Mouse (Mus musculus) forebrain, embryonic 11.5 days (tissue): ENCODE data around the gene Fbxl4. TPM values are rescaled to one million over a fixed set of nuclear protein-coding genes. Genes with fewer than 3 reads are reported as not detected.
A peak's percentile ranks its signal among the peaks of the same experiment; 100 is the strongest.

ENCODE experiments used
- ATAC-seq: fragments of 200-750 bp; cut with Nextera tagmentation; replicated peaks from 2 replicates; pipeline ENCODE4 v1.8.0; 2017; ENCODE audit warnings: moderate TSS enrichment; ENCODE audit not compliant: low FRiP score
- DNase-seq: peaks from one replicate; pipeline ENCODE4 v3.0.0-alpha.2; 2017; ENCODE audit warnings: low spot score
- H3K27ac ChIP-seq: fragments of 300-500 bp; sonication (generic); 2 replicates; pipeline ENCODE4 v1.5.1; 2014; ENCODE audit warnings: low read depth, low read length
- H3K27me3 ChIP-seq: fragments of 300-500 bp; sonication (generic); 2 replicates; pipeline ENCODE4 v1.6.1; 2014; ENCODE audit warnings: mild to moderate bottlenecking, low read length, mixed read lengths; ENCODE audit not compliant: control insufficient read depth, insufficient read depth
- H3K36me3 ChIP-seq: fragments of 300-500 bp; sonication (generic); 2 replicates; pipeline ENCODE4 v1.6.1; 2014; ENCODE audit warnings: mild to moderate bottlenecking, low read length, moderate library complexity, mixed read lengths; ENCODE audit not compliant: control insufficient read depth, insufficient read depth
- H3K4me1 ChIP-seq: fragments of 300-500 bp; sonication (generic); replicated peaks from 2 replicates; pipeline ENCODE4 v1.6.1; 2014; ENCODE audit warnings: low read length, mixed read lengths; ENCODE audit not compliant: control insufficient read depth, insufficient read depth
- H3K4me2 ChIP-seq: fragments of 300-500 bp; sonication (generic); 2 replicates; pipeline ENCODE4 v1.6.1; 2014; ENCODE audit warnings: low read depth, mild to moderate bottlenecking, low read length, moderate library complexity, mixed read lengths; ENCODE audit not compliant: severe bottlenecking
- H3K4me3 ChIP-seq: fragments of 300-500 bp; sonication (generic); 2 replicates; pipeline ENCODE4 v1.5.1; 2014; ENCODE audit warnings: low read depth, low read length
- H3K9ac ChIP-seq: fragments of 300-500 bp; sonication (generic); 2 replicates; pipeline ENCODE4 v1.6.1; 2014; ENCODE audit warnings: low read length
- H3K9me3 ChIP-seq: fragments of 300-500 bp; sonication (generic); 2 replicates; pipeline ENCODE4 v1.6.1; 2016; ENCODE audit warnings: low read length, mixed read lengths; ENCODE audit not compliant: control insufficient read depth
- WGBS: fragments of 180-500 bp; shearing (Covaris S2); extraction: QIAGEN DNeasy Blood & Tissue Kit; methylation state at CpG from one replicate; pipeline ENCODE4 v1.1.7; 2014; 5-methylcytosine and 5-hydroxymethylcytosine counted together
- polyA plus RNA-seq: library from polyadenylated mRNA; unstranded; fragments of >200 nt; fragmentation: Nextera tagmentation; extraction: Ambion mirVana; gene quantifications from 2 replicates; pipeline ENCODE4 v1.2.1, GENCODE M21; 2014

Fbxl4 gene
- polyA plus RNA-seq, 1 experiment from 2014 or later: 7.8 TPM

GRCm38 (mm10) chr4:22402930-22403329 is 45.6 kb downstream of the Fbxl4 start:
- Histone ChIP-seq H3K4me3 (no peak overlapping the region), H3K9ac (no peak overlapping the region), H3K36me3 (no peaks in the 10 kb centered on the region; the same call in 1 of the 2 replicates), H3K27me3 (no peaks in the 10 kb centered on the region), H3K27ac (no peak overlapping the region), H3K4me2 (no peak overlapping the region), H3K9me3 (no peaks in the 10 kb centered on the region), H3K4me1 (no peaks in the 10 kb centered on the region)
- DNase-seq: no peak
- ATAC-seq: no peak
- WGBS: 96% methylated on average over 10 of the region's 10 CpGs

GRCm38 (mm10) chr4:22420627-22421026 is 63.3 kb downstream of the Fbxl4 start:
- Histone ChIP-seq H3K9me3 (no peaks in the 10 kb centered on the region), H3K4me3 (no peak overlapping the region), H3K4me1 (no peaks in the 10 kb centered on the region), H3K4me2 (no peak overlapping the region), H3K27me3 (no peaks in the 10 kb centered on the region), H3K27ac (no peak overlapping the region), H3K36me3 (no peaks in the 10 kb centered on the region), H3K9ac (no peak overlapping the region)
- DNase-seq (no peak), ATAC-seq (no peak)
- 84% methylated on average over 2 of the region's 2 CpGs for WGBS

DNA sequence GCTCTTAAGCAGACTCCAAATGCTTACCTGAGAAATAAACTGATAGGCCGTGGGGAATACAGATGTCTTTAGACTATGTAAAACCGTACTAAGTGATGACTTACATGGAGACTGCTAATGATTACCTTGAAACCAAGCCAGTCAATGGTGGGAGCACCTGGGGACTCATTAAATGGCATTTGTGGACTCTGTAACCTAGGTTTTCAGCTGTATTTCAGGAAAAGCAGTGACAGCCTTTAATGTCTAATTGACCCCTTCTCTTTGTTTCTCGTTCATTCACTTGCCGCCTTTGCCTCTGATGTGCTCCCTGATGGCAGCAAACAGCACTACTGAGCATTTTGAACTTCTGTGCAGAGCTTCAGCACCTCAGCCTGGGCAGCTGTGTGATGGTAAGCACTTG is 65.1 kb downstream of the Fbxl4 start:
- Histone ChIP-seq H3K9me3 (no peaks in the 10 kb centered on the region), H3K36me3 (no peaks in the 10 kb centered on the region), H3K4me3 (no peak overlapping the region), H3K4me1 (no peaks in the 10 kb centered on the region), H3K9ac (no peak overlapping the region), H3K27me3 (no peaks in the 10 kb centered on the region), H3K27ac (no peak overlapping the region), H3K4me2 (no peak overlapping the region)
- DNase-seq (no peak), ATAC-seq (no peak)
- WGBS: 81% methylated on average over 4 of the region's 4 CpGs

GRCm38 (mm10) chr4:22428150-22428549 is 70.8 kb downstream of the Fbxl4 start:
- Histone ChIP-seq H3K4me3 (no peak overlapping the region), H3K9ac (no peak overlapping the region), H3K36me3 (no peaks in the 10 kb centered on the region)

GRCm38 (mm10) chr4:22469575-22469974 is 112.2 kb downstream of the Fbxl4 start:
- no peak for ATAC-seq
- Histone ChIP-seq H3K27ac (no peak overlapping the region), H3K27me3 (no peaks in the 10 kb centered on the region), H3K4me3 (no peak overlapping the region), H3K4me1 (no peaks in the 10 kb centered on the region), H3K36me3 (no peaks in the 10 kb centered on the region), H3K9me3 (no peaks in the 10 kb centered on the region), H3K4me2 (no peak overlapping the region), H3K9ac (no peak overlapping the region)
- WGBS: 96% methylated on average over 1 of the region's 1 CpGs
- DNase-seq: no peak

More at GRCm38 (mm10) chr4:22428150-22428549, 70.8 kb downstream of the Fbxl4 start:
- no peaks in the 10 kb centered on the region for H3K4me1 ChIP-seq
- 89% methylated on average over 3 of the region's 3 CpGs for WGBS
- H3K27ac ChIP-seq: no peak overlapping the region
- DNase-seq (no peak), ATAC-seq (no peak)
- H3K9me3 ChIP-seq: no peaks in the 10 kb centered on the region
- no peak overlapping the region for H3K4me2 ChIP-seq
- no peaks in the 10 kb centered on the region for H3K27me3 ChIP-seq

DNA sequence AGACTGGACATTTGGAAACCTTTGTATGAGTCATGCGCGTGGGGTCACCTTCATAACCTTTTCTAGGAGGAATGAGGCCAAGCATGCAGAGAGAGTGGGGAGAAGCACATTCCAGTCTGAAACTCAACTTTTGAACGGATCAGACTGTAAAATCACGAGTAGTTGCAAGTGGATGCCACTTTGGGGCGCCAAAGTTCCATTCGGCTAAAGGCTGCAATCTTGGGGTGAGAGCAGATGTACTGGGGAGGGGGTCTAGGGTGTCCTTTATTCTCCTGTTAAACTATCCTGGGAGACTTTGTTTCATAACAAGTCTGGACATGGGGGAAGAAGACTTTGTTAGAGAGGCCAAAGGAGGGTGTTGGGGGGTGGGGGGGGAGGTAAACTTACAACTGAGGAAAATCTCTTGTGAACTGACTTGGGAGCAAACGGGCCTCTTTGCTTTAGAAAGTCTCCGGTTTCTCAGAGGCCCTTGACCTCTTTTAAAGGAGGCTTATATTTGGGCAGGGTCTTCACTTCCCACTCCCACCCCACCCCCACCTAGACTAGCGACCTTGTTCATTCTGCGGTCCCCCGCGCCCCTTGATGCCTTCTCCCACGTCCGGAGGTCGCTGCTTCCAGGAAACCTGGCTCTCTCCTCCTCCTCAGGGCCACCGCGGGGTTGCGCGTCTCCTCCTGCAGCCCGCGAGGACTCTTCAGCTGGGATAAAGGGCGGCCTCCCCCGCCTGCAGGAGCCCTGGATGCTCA is 119.8 kb downstream of the Fbxl4 start:
- under 1% methylated on average over 21 of the region's 23 CpGs for WGBS
- H3K9me3 ChIP-seq: no peaks in the 10 kb centered on the region

DNA sequence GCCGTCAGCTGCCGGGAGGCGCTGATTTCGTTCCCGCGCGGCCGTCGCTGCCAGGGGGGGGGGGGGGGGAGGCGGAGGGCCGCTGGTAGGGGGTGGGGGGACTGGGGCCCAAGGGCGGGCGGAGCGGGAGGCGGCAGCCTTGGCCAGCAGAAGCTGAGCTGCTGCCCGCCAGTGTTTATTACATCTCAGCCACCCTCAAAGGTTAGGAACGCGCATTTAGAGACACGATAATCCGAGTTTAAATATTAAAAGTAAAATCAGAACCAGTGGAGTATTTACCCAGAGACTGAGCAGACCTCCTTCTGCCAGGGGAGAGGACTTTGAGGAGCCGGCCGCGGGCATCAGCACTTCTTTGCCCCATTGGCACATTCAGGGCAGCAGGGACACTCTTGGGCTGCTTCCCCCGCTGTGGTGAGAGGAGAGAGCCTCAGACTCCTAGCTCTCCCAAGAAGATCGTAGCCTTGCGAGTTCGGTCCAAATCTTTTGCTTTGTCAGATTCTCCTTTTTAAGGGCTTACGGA is 120.4 kb downstream of the Fbxl4 start:
- Histone ChIP-seq H3K4me1 (peaks cover 16% of the 10 kb centered on the region), H3K9ac (peak overlapping the region; percentile 55), H3K27ac (peak overlapping the region; percentile 81), H3K4me2 (peak overlapping the region; percentile 71), H3K36me3 (no peaks in the 10 kb centered on the region), H3K27me3 (peaks cover 16% of the 10 kb centered on the region), H3K4me3 (peak overlapping the region; percentile 37), H3K9me3 (no peaks in the 10 kb centered on the region)
- DNase-seq (peak; percentile 83), ATAC-seq (peak; percentile 51)
- WGBS: under 1% methylated on average over 19 of the region's 28 CpGs

More for the DNA sequence above, 119.8 kb downstream of the Fbxl4 start:
- Histone ChIP-seq H3K27ac (peak overlapping the region; percentile 81), H3K4me1 (peaks cover 16% of the 10 kb centered on the region), H3K36me3 (no peaks in the 10 kb centered on the region), H3K27me3 (peaks cover 16% of the 10 kb centered on the region), H3K9ac (peak overlapping the region; percentile 55), H3K4me2 (peak overlapping the region; percentile 71), H3K4me3 (peak overlapping the region; percentile 37)
- DNase-seq: peak; percentile 84
- peak; percentile 71 for ATAC-seq

DNA sequence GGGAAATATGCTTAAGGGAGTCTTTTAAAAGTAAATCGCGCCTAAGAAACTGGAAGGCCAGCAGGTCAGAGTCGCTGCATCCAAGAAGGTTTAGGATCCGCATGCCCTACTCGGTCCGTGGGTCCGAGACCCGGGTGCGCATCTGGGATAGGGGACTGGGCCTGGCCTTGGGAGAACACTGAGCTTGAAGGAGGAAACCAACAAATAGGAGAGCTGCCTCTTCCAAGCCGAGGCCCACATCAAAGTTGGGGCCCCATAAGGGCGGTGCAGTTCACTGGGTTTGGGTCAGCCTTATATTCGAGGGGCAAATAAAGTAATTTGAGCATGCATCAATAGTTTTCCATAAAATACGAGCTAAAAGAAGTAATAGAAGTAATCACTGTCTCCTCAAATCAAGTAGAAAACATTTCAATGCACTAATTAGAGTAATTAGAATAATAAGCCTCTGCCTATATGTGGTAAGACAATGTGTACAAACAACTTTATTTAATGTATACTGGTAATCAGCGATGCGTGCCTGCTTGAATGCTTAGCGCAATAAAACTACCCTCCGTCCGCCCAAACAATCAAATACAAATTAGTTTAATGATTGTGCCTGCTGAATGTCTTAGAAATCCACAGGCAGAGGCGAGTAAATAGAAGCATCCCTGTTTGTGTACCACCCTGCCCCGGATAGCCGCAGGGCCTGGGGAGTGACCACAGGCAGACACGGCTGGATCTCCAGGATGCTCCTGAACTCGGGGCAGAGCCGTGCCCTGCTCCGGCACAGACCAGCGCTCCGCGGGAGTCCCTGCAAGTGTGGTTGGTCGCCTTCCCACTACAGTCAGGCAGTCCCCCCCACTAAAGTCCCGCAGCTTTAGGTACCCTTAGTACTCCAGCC is 121.4 kb downstream of the Fbxl4 start:
- H3K4me1 ChIP-seq: peaks cover 16% of the 10 kb centered on the region
- ATAC-seq (peak; percentile 63), DNase-seq (peak; percentile 81)
- peak overlapping the region; percentile 71 for H3K4me2 ChIP-seq
- H3K27ac ChIP-seq: peak overlapping the region; percentile 72
- peak overlapping the region; percentile 21 for H3K4me3 ChIP-seq
- no peaks in the 10 kb centered on the region for H3K36me3 ChIP-seq
- no peaks in the 10 kb centered on the region for H3K9me3 ChIP-seq
- peak overlapping the region; percentile 58 for H3K9ac ChIP-seq
- WGBS: under 1% methylated on average over 30 of the region's 30 CpGs
- peaks cover 16% of the 10 kb centered on the region for H3K27me3 ChIP-seq
